In genomic region chr11:57646940-57647339, GRCm38 (mm10) we compare ENCODE assay signal across 9 mouse cellular contexts. TPM values are rescaled to one million over a fixed set of nuclear protein-coding genes. Genes with fewer than 3 reads are reported as not detected.
DNase-seq lines count a peak whose midpoint lies in the region; ATAC-seq and TF ChIP-seq lines count a peak whose summit lies in the region.
"Had no signal": no experiment of that assay in that cellular context is flagged by ENCODE, and none has a peak within 500 bp of the region (broad histone marks: within the 10 kb centered on the region; RNA-seq: fewer than 3 reads in every experiment).

No protein-coding gene starts in this region.

- H3K27me3 ChIP-seq in kidney, embryonic 16.5 days (ENCODE audit: insufficient read depth, low read length): no peaks in the 10 kb centered on the region
- no peaks in the 10 kb centered on the region for H3K27me3 ChIP-seq in embryonic facial prominence, embryonic 13.5 days
- H3K27me3 ChIP-seq in intestine, embryonic 14.5 days (replicated peaks; ENCODE audit: control insufficient read depth, insufficient read depth, low read length): no peaks in the 10 kb centered on the region
- no peaks in the 10 kb centered on the region for H3K27me3 ChIP-seq in myocyte (ENCODE audit: control insufficient read depth, insufficient read depth, insufficient read length)

- peak overlapping the region; percentile 98 for H3K4me2 ChIP-seq in kidney, embryonic 16.5 days (replicated peaks; ENCODE audit: low read depth, low read length)
- peak overlapping the region; percentile 92 for H3K4me2 ChIP-seq in embryonic facial prominence, embryonic 13.5 days
- peak overlapping the region; percentile 88 for H3K4me2 ChIP-seq in intestine, embryonic 14.5 days (ENCODE audit: low read length)
- H3K4me2 ChIP-seq in myocyte (ENCODE audit: low read depth): peak overlapping the region; percentile 86

- H3K4me1 ChIP-seq in kidney, embryonic 16.5 days (ENCODE audit: insufficient read depth, low read length): peaks cover 39% of the 10 kb centered on the region
- peaks cover 69% of the 10 kb centered on the region for H3K4me1 ChIP-seq in embryonic facial prominence, embryonic 13.5 days
- peaks cover 13% of the 10 kb centered on the region; the same call in 1 of the 2 replicates for H3K4me1 ChIP-seq in intestine, embryonic 14.5 days (replicated peaks; ENCODE audit: control insufficient read depth, insufficient read depth, low read length)

- ATAC-seq in kidney, embryonic 16.5 days (ENCODE audit: low FRiP score, low TSS enrichment): no peak
- no peak for ATAC-seq in embryonic facial prominence, embryonic 13.5 days (ENCODE audit: insufficient number of reproducible peaks, insufficient read depth, low FRiP score, low TSS enrichment, low read depth)
- ATAC-seq in intestine, embryonic 14.5 days (replicated peaks; ENCODE audit: low FRiP score, low TSS enrichment, low read depth): no peak
- no peak for ATAC-seq in megakaryocyte, adult 5-6 weeks (ENCODE audit: poor library complexity, severe bottlenecking)

- no peaks in the 10 kb centered on the region for H3K36me3 ChIP-seq in kidney, embryonic 16.5 days (ENCODE audit: insufficient read depth, low read length)
- no peaks in the 10 kb centered on the region for H3K36me3 ChIP-seq in embryonic facial prominence, embryonic 13.5 days
- H3K36me3 ChIP-seq in intestine, embryonic 14.5 days (ENCODE audit: control insufficient read depth, insufficient read depth, low read length): no peaks in the 10 kb centered on the region
- no peaks in the 10 kb centered on the region for H3K36me3 ChIP-seq in myocyte (ENCODE audit: control insufficient read depth, insufficient read depth)

- WGBS in kidney, embryonic 16.5 days: 46% methylated on average over 8 of the region's 8 CpGs
- 81% methylated on average over 8 of the region's 8 CpGs for WGBS in embryonic facial prominence, embryonic 13.5 days
- WGBS in intestine, embryonic 14.5 days: 79% methylated on average over 8 of the region's 8 CpGs

- no peak overlapping the region for H3K27ac ChIP-seq in kidney, embryonic 16.5 days (ENCODE audit: low read length)
- no peak overlapping the region for H3K27ac ChIP-seq in embryonic facial prominence, embryonic 13.5 days
- H3K27ac ChIP-seq in intestine, embryonic 14.5 days (ENCODE audit: low read depth): no peak overlapping the region

- peak overlapping the region; percentile 64 for H3K4me3 ChIP-seq in kidney, embryonic 16.5 days (ENCODE audit: low read length)
- H3K4me3 ChIP-seq in embryonic facial prominence, embryonic 13.5 days: peak overlapping the region; percentile 84
- H3K4me3 ChIP-seq in intestine, embryonic 14.5 days (ENCODE audit: low read depth, low read length): no peak overlapping the region
- H3K4me3 ChIP-seq in myocyte: no peak overlapping the region

- TF ChIP-seq POLR2A in myocyte (IDR thresholded peaks at IDR 0.05; ENCODE audit: insufficient read length, low read depth): no peak

- H3K79me2 ChIP-seq in myocyte (ENCODE audit: control insufficient read depth, insufficient read depth): peaks cover 30% of the 10 kb centered on the region

- no peaks in the 10 kb centered on the region for H3K9me3 ChIP-seq in kidney, embryonic 16.5 days (ENCODE audit: low read length)
- no peaks in the 10 kb centered on the region for H3K9me3 ChIP-seq in embryonic facial prominence, embryonic 13.5 days
- no peaks in the 10 kb centered on the region for H3K9me3 ChIP-seq in intestine, embryonic 14.5 days (ENCODE audit: control insufficient read depth, low read length)

- no peak overlapping the region for H3ac ChIP-seq in myocyte (ENCODE audit: control insufficient read depth, insufficient read length)

- H3K9ac ChIP-seq in kidney, embryonic 16.5 days (replicated peaks; ENCODE audit: low read length): 0 out of 2 replicates have a peak overlapping the region, but pooled peaks have one; percentile 20
- H3K9ac ChIP-seq in embryonic facial prominence, embryonic 13.5 days: peak overlapping the region; percentile 17
- no peak overlapping the region for H3K9ac ChIP-seq in intestine, embryonic 14.5 days (ENCODE audit: low read length)

- DNase-seq in kidney, adult 9 months: no peak
- no peak for DNase-seq in intestine, embryonic 14.5 days (ENCODE audit: low spot score)
- DNase-seq in retina, embryonic 14.5 days (ENCODE audit: low spot score): no peak
- no peak for DNase-seq in retina, postnatal 1 day
- DNase-seq: layer of hippocampus, postnatal 36 days had no signal

TF ChIP-seq in myocyte, 11 proteins besides CTCF, POLR2A, EP300 and RAD21:
- TF ChIP-seq CEBPB (IDR thresholded peaks at IDR 0.05; ENCODE audit: insufficient read depth, poor library complexity, severe bottlenecking): no peak
- no peak for TF ChIP-seq E2F4 (IDR thresholded peaks at IDR 0.05; ENCODE audit: insufficient read depth)
- no peak for TF ChIP-seq SRF (IDR thresholded peaks at IDR 0.05; ENCODE audit: control insufficient read depth, insufficient read length, low read depth)
- no peak for TF ChIP-seq REST (IDR thresholded peaks at IDR 0.05; ENCODE audit: insufficient read depth, insufficient read length)
- no peak for TF ChIP-seq MAX (IDR thresholded peaks at IDR 0.05; ENCODE audit: low read depth)
- no peak for TF ChIP-seq MYOD1 (IDR thresholded peaks at IDR 0.05; ENCODE audit: control insufficient read depth in 1 of 3, insufficient read length in 2 of 3, low read depth in 2 of 3)
- TF ChIP-seq POLR2AphosphoS2 (IDR thresholded peaks at IDR 0.05; ENCODE audit: insufficient read length, low read depth): no peak
- TF ChIP-seq TCF3 (IDR thresholded peaks at IDR 0.05; ENCODE audit: insufficient read length, low read depth): no peak
- TF ChIP-seq USF1 (IDR thresholded peaks at IDR 0.05; ENCODE audit: low read depth): no peak
TF ChIP-seq in myocyte: peak in this region for 0.

RNA-seq across cellular contexts. Expression of gene Galnt10, which starts 1.7 kb away (rescaled TPM):
- polyA plus RNA-seq in kidney, embryonic 16.5 days (2015; fragmentation: Nextera tagmentation; extraction: Ambion mirVana): 23.6 TPM in 2 replicates
- polyA plus RNA-seq in embryonic facial prominence, embryonic 13.5 days (2015; fragmentation: Nextera tagmentation; extraction: Ambion mirVana): 24.1 and 27.7 TPM in 2 replicates
- 11.3 and 12.5 TPM in 2 replicates for polyA plus RNA-seq in intestine, embryonic 14.5 days (2014; fragmentation: Nextera tagmentation; extraction: Ambion mirVana)
- 27.2 TPM for polyA plus RNA-seq in myocyte (2012; fragmentation: generic; extraction: Trizol)
- total RNA-seq in megakaryocyte, adult 5-6 weeks (2015): 14.6 and 16.6 TPM in 2 replicates
- total RNA-seq in megakaryocyte, adult 5-6 weeks (2017): 22.2 and 28.7 TPM in 2 replicates

Comparison
In these comparisons a context has a peak if more than half of its experiments do, and no peak if none do; other contexts are left out.
1. H3K4me3 ChIP-seq: peak in kidney, embryonic 16.5 days (single experiment) and embryonic facial prominence, embryonic 13.5 days (single experiment); none in intestine, embryonic 14.5 days (single experiment) and myocyte (single experiment).
2. Peak in every context shown above with its lines, with median percentiles within 50 percentile points of each other: H3K4me2 ChIP-seq.